Mouse (Mus musculus) kidney, embryonic 14.5 days (tissue): Measurements from ENCODE around the gene Chrna5. TPM values are rescaled to one million over a fixed set of nuclear protein-coding genes. Genes with fewer than 3 reads are reported as not detected.
"Not testable (repeated sequence)": the region's sequence is repeated elsewhere in the genome, so short reads cannot be mapped to it uniquely, and the experiment has no call there.

Source experiments
- ATAC-seq: fragments of 200-750 bp; cut with Nextera tagmentation; 2 replicates; pipeline ENCODE4 v1.8.0; 2017; ENCODE audit warnings: moderate number of reproducible peaks, mild to moderate bottlenecking, moderate TSS enrichment, moderate library complexity; ENCODE audit not compliant: low FRiP score, low TSS enrichment
- H3K27ac ChIP-seq: fragments of 300-500 bp; sonication (generic); 2 replicates; pipeline ENCODE4 v1.5.1; 2014; ENCODE audit warnings: low read depth, mild to moderate bottlenecking, low read length, moderate library complexity, mixed read lengths
- H3K27me3 ChIP-seq: fragments of 300-500 bp; sonication (generic); 2 replicates; pipeline ENCODE4 v1.6.1; 2014; ENCODE audit warnings: mild to moderate bottlenecking, low read length; ENCODE audit not compliant: control insufficient read depth, insufficient read depth
- H3K36me3 ChIP-seq: fragments of 300-500 bp; sonication (generic); 2 replicates; pipeline ENCODE4 v1.6.1; 2014; ENCODE audit warnings: low read length, mixed read lengths; ENCODE audit not compliant: control insufficient read depth, insufficient read depth
- H3K4me1 ChIP-seq: fragments of 300-500 bp; sonication (generic); 2 replicates; pipeline ENCODE4 v1.6.1; 2014; ENCODE audit warnings: low read length, mixed read lengths; ENCODE audit not compliant: control insufficient read depth, insufficient read depth
- H3K4me2 ChIP-seq: fragments of 300-500 bp; sonication (generic); replicated peaks from 2 replicates; pipeline ENCODE4 v1.6.1; 2014; ENCODE audit warnings: low read depth, mild to moderate bottlenecking, low read length
- H3K4me3 ChIP-seq: fragments of 300-500 bp; sonication (generic); 2 replicates; pipeline ENCODE4 v1.5.1; 2014; ENCODE audit warnings: mild to moderate bottlenecking, low read length
- H3K9ac ChIP-seq: fragments of 300-500 bp; sonication (generic); 2 replicates; pipeline ENCODE4 v1.6.1; 2014; ENCODE audit warnings: low read depth, mild to moderate bottlenecking, low read length, moderate library complexity
- H3K9me3 ChIP-seq: fragments of 300-500 bp; sonication (generic); 2 replicates; pipeline ENCODE4 v1.6.1; 2016; ENCODE audit warnings: low read length; ENCODE audit not compliant: control insufficient read depth
- WGBS: fragments of 180-500 bp; shearing (Covaris S2); extraction: QIAGEN DNeasy Blood & Tissue Kit; methylation state at CpG from one replicate; pipeline ENCODE4 v1.1.7; 2014; 5-methylcytosine and 5-hydroxymethylcytosine counted together
- polyA plus RNA-seq: library from polyadenylated mRNA; unstranded; fragments of >200 nt; fragmentation: Nextera tagmentation; extraction: Ambion mirVana; gene quantifications from 2 replicates; pipeline ENCODE4 v1.2.1, GENCODE M21; 2014

Gene Chrna5
- polyA plus RNA-seq, result 0.17 and 0.72 TPM in 2 replicates

DNA sequence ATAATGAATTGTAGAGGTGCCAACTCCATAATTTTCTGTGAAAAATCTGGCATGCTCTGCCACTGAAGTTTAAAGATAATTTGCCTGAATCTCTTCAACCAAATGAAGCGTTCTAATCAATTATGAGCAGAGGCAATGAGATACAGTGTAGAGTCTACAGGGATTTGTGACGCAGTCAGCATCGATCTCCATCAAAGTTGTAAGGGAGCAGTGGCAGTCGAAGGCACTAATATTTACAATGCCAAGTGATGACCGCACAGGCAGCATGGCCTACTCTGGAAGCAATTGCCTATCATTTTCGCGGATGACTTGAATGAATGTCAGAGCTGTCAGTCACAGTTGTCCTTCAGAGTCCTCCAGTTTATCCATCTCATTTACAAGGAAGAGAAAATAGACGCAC, at the start of gene Chrna5:
Chrna5 (plus strand) TSS at position 207 of the 400 bp plus-strand sequence.
- H3K9ac ChIP-seq, result peak within 1 kb of the TSS; percentile 56
- H3K4me2 ChIP-seq, result peak within 1 kb of the TSS; percentile 92
- H3K27me3 ChIP-seq, result peaks cover 41% of the 10 kb centered on the region
- H3K27ac ChIP-seq, result no peak within 1 kb of the TSS
- no peaks in the 10 kb centered on the region for H3K36me3 ChIP-seq
- H3K4me1 ChIP-seq, result no peaks in the 10 kb centered on the region
- H3K9me3 ChIP-seq, result no peaks in the 10 kb centered on the region
- ATAC-seq, result no peak
- WGBS, result 71% methylated on average over 8 of the region's 8 CpGs
- peak within 1 kb of the TSS; percentile 56 for H3K4me3 ChIP-seq

DNA sequence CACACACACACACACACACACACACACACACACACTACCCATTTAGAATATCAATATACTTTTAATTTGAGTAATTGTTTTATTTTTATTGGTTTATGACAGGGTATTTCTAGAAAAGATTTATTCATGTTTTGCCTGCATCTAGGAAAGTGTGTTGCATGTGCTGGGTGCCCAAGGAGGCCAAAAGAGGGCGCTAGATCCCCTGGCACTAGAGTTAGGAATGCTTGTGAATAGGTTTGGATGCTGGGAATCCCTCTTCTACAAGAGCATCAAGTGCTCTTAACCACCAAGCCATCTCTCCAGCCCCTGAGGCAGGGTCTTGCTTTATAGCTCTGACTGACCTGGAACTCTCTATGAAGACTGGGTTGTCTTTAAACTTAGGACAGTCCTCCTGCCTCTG, 48.9 kb upstream of the Chrna5 start:
- 0% methylated on average over 1 of the region's 1 CpGs for WGBS
- Histone ChIP-seq H3K27ac (no peak overlapping the region), H3K9ac (no peak overlapping the region), H3K9me3 (no peaks in the 10 kb centered on the region), H3K36me3 (no peaks in the 10 kb centered on the region), H3K27me3 (no peaks in the 10 kb centered on the region), H3K4me1 (no peaks in the 10 kb centered on the region), H3K4me3 (no peak overlapping the region), H3K4me2 (no peak overlapping the region)
- ATAC-seq, result no peak

DNA sequence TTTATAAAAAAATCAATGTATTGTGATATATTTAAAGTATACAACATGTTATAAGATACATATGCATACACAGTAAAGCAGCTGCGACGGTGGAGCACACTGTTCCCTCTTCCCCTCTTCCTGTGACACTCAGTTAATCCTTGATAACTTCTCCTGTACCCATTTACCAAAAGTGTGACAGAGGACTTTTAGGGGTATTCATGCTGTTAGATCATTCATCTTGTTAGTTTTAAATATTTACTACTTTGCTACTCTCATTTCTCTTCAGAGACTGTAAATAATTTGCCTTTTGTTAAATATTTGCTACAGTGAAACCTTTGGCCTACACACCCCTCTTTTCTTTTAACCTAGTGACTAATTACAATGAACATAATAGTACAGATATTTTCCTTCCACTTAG, 48.3 kb upstream of the Chrna5 start:
- Histone ChIP-seq H3K36me3 (no peaks in the 10 kb centered on the region), H3K9me3 (no peaks in the 10 kb centered on the region), H3K27ac (no peak overlapping the region), H3K4me1 (no peaks in the 10 kb centered on the region), H3K27me3 (no peaks in the 10 kb centered on the region), H3K4me2 (no peak overlapping the region), H3K9ac (no peak overlapping the region), H3K4me3 (no peak overlapping the region)
- WGBS, result 79% methylated on average over 2 of the region's 2 CpGs
- no peak for ATAC-seq

DNA sequence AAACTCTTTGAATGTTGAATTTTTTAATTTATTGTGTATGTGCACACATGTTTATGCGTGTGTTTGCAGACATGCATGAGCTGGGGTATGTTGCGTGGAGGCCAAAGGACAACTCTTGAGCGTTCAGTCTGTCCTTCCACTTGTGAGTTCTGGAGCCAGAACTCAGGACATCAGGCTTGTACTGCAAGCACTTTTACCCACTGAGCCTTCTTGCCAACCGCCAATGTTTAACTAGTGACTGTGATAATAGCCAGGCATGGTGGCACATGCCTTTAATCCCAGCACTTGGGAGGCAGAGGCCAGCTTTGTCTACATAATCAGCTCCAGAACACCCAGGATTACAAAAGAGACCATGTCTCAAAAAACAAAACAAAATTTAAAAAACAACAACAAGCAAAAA, 38.6 kb upstream of the Chrna5 start:
- Histone ChIP-seq H3K4me3 (no peak overlapping the region), H3K9ac (no peak overlapping the region), H3K36me3 (no peaks in the 10 kb centered on the region), H3K27me3 (no peaks in the 10 kb centered on the region), H3K4me2 (no peak overlapping the region), H3K27ac (no peak overlapping the region), H3K4me1 (no peaks in the 10 kb centered on the region), H3K9me3 (no peaks in the 10 kb centered on the region)
- no peak for ATAC-seq
- 93% methylated on average over 4 of the region's 4 CpGs for WGBS

DNA sequence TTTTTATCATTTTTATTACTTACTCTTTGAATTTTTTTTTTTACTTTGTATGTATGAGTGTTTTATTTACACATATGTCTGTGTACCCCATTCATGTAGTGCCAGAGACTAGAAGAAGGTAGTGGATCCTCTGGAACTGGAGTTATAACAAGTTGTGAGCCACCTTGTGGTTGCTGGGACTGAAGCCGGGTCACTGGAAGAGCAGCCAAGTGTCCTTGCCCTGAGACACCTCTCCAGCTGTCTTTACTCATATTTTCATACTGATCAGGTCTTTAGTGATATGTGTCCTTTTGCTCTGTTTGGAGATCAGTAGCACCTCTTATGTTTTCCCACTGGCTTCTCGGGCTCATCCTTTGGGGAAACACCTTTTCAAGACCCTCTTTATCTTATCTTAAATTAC, 36.2 kb upstream of the Chrna5 start:
- Histone ChIP-seq H3K9ac (no peak overlapping the region), H3K36me3 (no peaks in the 10 kb centered on the region), H3K27ac (no peak overlapping the region), H3K4me1 (no peaks in the 10 kb centered on the region), H3K9me3 (no peaks in the 10 kb centered on the region), H3K4me2 (no peak overlapping the region), H3K27me3 (no peaks in the 10 kb centered on the region), H3K4me3 (no peak overlapping the region)
- no peak for ATAC-seq
- whole genome bisulfite sequencing, result 75% methylated on average over 2 of the region's 2 CpGs

DNA sequence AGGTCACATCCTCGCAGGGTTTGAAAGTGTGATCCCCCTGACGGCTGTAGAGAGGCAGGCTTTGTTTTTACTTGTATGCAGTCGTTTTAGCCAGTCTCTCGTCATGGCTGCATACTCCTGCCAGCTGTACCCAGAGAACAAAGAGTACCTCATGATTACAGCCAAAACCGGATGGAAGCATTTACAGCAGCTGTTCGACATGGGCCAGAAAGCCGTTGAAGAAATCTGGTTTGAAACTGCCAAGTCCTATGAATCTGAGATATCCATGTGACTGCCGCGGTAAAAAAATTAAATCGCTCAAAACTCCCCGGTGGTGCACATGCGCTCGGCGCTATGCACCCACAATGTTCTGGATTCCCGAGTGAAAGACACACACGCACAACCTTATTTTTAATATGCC, 34.4 kb upstream of the Chrna5 start:
- no peaks in the 10 kb centered on the region for H3K27me3 ChIP-seq
- no peak for ATAC-seq
- H3K4me1 ChIP-seq, result no peaks in the 10 kb centered on the region
- H3K27ac ChIP-seq, result no peak overlapping the region
- 71% methylated on average over 16 of the region's 16 CpGs for whole genome bisulfite sequencing
- no peak overlapping the region for H3K4me3 ChIP-seq
- no peaks in the 10 kb centered on the region for H3K36me3 ChIP-seq
- H3K9me3 ChIP-seq, result no peaks in the 10 kb centered on the region
- H3K4me2 ChIP-seq, result no peak overlapping the region
- H3K9ac ChIP-seq, result no peak overlapping the region

DNA sequence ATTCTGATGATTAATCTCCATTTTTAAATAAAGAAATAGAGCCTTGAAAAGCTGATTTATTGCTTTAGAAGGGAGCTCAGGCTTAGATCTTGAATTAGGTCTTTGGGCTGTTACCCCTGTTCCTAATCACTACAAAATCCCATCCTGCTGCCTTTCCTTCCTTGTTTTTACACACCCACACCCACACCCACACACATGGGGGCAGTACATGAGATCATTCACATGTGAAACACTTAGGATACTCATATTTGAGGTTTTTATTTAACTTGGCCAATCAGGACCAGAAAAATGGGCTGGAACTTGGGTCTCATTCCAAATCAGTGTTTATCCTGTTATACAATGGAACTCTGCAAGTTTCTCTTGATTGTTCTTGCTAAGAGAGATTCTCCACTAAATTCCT, 31.2 kb upstream of the Chrna5 start:
- no peak overlapping the region for H3K27ac ChIP-seq

DNA sequence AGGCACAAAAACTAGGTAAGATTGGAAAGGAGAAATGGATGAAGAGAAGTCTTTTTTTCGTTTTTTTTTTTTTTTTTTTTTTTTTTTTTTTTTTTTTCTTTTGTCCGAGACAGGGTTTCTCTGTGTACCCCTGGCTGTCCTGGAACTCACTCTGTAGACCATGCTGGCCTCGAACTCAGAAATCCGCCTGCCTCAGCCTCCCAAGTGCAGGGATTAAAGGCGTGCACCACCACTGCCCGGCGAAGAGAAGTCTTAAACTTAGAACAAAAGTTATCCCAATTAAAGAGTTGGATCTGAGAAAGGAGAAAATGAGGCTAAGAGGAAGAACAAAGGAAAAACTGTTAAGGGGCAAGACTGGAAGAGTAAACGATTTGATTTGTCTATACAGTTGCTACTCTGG, 30.5 kb upstream of the Chrna5 start:
- not testable (repeated sequence) for H3K27me3 ChIP-seq, H3K4me1 ChIP-seq, H3K9me3 ChIP-seq, ATAC-seq
- peak overlapping the region; percentile 92 for H3K4me3 ChIP-seq
- 58% methylated on average over 8 of the region's 8 CpGs for WGBS
- peak overlapping the region; percentile 81 for H3K9ac ChIP-seq
- H3K27ac ChIP-seq, result peak overlapping the region; percentile 66; the same call in 1 of the 2 replicates
- peak overlapping the region; percentile 55 for H3K4me2 ChIP-seq
- H3K36me3 ChIP-seq, result peaks cover 30% of the 10 kb centered on the region

More for the DNA sequence above, 31.2 kb upstream of the Chrna5 start:
- Histone ChIP-seq H3K4me2 (no peak overlapping the region), H3K27me3 (no peaks in the 10 kb centered on the region), H3K9me3 (no peaks in the 10 kb centered on the region), H3K9ac (no peak overlapping the region), H3K4me3 (no peak overlapping the region), H3K36me3 (peaks cover 25% of the 10 kb centered on the region), H3K4me1 (peaks cover 5% of the 10 kb centered on the region; the same call in 1 of the 2 replicates)
- no peak for ATAC-seq

DNA sequence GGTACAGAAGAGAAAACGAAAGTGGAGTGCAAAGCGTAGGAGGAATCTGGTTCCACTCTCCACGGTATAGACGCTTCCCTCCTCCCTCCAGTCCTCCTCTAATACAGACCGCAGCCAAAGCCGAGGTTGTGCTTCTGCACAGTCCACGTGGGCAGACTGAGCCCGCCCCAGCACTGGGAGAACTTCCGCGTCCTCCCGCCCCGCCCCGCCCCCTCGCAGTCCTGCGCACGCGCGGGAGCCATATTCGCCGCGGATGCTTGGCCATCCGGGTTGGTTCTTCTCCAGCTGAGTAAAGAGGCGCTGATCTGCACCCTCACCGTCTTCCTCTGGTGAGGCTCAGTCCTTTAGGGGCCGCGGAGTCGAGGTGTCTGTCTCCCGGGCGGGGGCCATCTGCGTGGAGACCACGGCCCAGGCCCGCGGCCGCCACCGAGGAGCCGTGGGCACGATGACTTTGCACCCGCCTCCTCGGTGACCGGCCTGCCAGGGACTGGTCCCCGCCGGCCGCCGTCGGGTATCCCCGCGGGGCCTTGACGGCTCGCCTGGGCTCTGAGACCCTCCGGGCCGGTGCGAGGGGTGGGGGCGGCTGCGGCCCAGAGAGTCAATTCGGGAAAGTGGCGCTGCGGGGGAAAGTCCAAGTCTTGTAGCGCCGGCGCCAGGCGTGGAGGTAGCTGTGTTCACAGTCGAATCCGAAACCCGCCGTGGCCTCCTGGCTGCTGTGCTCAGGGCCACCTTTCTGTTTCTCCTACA, 29.9 kb upstream of the Chrna5 start, which contains the start of the genes Psma4 and AY074887:
Psma4 (plus strand) TSS at position 216 of the 747 bp plus-strand sequence.
AY074887 (minus strand) TSS at position 424 of the 747 bp plus-strand sequence.
- peaks cover 36% of the 10 kb centered on the region for H3K36me3 ChIP-seq
- peak within 1 kb of the TSS; percentile 89 for H3K27ac ChIP-seq
- 1% methylated on average over 62 of the region's 65 CpGs for WGBS
- H3K4me2 ChIP-seq, result peak within 1 kb of the TSS; percentile 81
- peak within 1 kb of the TSS; percentile 81 for H3K9ac ChIP-seq
- H3K9me3 ChIP-seq, result no peaks in the 10 kb centered on the region
- peak; percentile 100 for ATAC-seq
- H3K27me3 ChIP-seq, result no peaks in the 10 kb centered on the region
- peak within 1 kb of the TSS; percentile 92 for H3K4me3 ChIP-seq
- peaks cover 5% of the 10 kb centered on the region; the same call in 1 of the 2 replicates for H3K4me1 ChIP-seq
